Mouse (Mus musculus) heart, postnatal 25 days (tissue): ENCODE measurements around the gene Ccdc177. TPM values are rescaled to one million over a fixed set of nuclear protein-coding genes. Genes with fewer than 3 reads are reported as not detected.

Source experiments
- total RNA-seq, 2 experiments: library from RNA; stranded (reverse); gene quantifications; 2 replicates each; pipeline ENCODE4 v1.2.3; 2021

Ccdc177 gene
- total RNA-seq, 2 experiments from 2014 or later = 0.06 to 0.08 TPM

Other genes with a start within 250 kb of the Ccdc177 start
- gene Galnt16, start 242.4 kb downstream of the Ccdc177 start, total RNA-seq = 1 to 10 TPM; 3.9 to 4.3 TPM
- 10 to 100 TPM; 17.2 to 18.2 TPM for gene Slc39a9, start 116.8 kb downstream of the Ccdc177 start, total RNA-seq
- 10 to 100 TPM; 25.0 to 26.1 TPM for gene Erh, start 116.3 kb downstream of the Ccdc177 start, total RNA-seq
- not detected for gene Plekhd1, start 68.1 kb downstream of the Ccdc177 start, total RNA-seq
- gene Susd6, start 29.8 kb upstream of the Ccdc177 start, total RNA-seq = 10 to 100 TPM; 62.5 to 69.1 TPM
- 100 to 1,000 TPM; 105 to 109 TPM for gene Srsf5, start 184.8 kb upstream of the Ccdc177 start, total RNA-seq
- gene Slc10a1, start 208.0 kb upstream of the Ccdc177 start, total RNA-seq = not detected